Mouse (Mus musculus) cerebellum, adult 9-11 months (tissue): ENCODE results near the gene Rad51b.

Experiments used
- DNase-seq: peaks from one replicate; pipeline ENCODE4 v3.0.0; 2022

The Rad51b gene

DNA sequence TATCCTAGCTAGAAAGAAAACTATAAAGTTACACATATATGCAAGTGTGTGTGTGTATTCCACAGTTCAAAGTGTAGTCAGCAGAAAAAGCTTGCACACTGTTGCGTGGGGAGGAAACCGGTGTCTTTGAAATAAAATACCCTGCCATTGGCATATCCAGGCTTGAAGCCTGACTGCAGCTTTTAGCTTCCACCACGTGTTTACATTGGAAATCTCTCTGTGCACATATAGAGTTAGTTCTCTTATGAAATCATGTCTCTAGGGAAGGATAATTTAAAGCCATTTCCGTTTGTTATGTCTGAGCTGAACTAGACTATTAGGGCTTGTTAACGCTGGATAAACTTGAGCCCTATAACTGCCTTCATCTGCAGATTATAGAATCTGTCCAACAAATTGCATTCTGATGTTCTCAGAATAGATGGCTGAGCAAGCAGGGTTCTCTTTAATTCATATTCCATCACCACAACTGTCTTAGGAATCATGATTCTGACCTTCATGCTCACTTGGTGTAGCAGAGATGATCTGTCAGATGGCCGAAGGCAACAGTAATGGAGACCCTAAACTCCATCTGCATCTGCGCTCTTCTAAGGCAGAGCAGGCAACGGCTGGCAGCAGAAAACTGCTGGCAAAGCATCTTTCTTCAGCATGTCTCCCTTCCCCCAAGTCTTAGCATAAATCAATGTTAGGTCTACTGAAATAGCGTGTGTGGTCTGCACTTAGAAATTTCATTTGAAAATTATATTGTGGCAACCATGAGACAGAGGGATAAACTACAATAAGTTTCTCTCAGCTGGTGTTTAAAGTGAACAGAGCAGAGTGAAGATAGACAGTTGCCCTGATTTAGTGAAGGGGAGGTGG is 410.7 kb downstream of the Rad51b start:
- DNase-seq: no peak

DNA sequence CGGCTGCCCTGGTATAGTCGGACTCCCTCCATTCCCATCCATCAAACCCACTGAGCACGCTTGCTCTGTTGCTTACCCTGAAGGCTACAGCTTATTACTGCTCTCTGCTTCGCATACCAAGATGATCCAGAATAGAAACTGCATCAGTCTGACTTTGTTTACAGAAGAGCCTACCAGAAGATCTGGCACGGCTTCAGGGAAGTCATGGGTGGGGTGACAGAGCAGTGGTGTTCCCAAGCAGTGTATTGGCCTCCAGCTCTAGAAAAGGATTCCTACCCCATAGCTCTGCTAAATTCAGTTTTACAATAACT is 411.3 kb downstream of the Rad51b start:
- no peak for DNase-seq

DNA sequence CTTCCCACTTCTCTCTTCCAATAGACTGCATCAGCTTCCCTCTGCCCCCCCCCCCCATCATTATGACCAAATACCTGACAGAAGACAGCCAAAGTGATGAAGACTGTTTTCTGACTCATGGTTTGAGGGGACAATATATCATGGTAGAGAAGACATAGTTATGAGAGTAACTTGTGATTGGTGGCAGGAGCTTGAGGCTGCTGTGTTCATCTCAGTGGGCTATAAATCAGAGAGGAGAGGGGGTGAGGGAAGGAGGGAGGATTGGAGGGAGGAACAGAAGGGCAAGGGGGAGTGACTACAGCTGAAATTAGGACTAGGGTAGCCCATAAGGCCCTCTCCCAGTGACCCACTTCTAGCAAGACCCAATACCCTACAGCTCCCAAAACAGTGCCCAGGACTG is 416.2 kb downstream of the Rad51b start:
- no peak for DNase-seq

DNA sequence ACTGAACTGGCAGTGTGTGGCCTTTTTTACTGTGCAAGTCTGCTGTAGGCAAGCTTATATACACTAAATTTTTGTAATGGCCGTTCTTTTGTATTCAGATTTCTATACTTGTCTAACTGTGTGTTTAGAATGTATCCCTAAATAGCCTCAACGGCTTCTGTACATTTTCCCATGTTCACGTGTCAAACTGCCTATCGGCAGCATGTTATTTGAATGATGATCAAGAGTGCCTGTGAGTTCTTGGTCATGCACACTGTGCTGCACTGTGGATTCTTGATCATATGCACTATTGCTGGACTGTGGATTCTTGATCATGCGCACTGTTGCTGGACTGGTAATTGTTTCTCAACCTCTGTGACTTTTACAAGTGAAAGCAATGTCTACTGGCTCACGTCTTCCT is 417.4 kb downstream of the Rad51b start:
- no peak for DNase-seq

DNA sequence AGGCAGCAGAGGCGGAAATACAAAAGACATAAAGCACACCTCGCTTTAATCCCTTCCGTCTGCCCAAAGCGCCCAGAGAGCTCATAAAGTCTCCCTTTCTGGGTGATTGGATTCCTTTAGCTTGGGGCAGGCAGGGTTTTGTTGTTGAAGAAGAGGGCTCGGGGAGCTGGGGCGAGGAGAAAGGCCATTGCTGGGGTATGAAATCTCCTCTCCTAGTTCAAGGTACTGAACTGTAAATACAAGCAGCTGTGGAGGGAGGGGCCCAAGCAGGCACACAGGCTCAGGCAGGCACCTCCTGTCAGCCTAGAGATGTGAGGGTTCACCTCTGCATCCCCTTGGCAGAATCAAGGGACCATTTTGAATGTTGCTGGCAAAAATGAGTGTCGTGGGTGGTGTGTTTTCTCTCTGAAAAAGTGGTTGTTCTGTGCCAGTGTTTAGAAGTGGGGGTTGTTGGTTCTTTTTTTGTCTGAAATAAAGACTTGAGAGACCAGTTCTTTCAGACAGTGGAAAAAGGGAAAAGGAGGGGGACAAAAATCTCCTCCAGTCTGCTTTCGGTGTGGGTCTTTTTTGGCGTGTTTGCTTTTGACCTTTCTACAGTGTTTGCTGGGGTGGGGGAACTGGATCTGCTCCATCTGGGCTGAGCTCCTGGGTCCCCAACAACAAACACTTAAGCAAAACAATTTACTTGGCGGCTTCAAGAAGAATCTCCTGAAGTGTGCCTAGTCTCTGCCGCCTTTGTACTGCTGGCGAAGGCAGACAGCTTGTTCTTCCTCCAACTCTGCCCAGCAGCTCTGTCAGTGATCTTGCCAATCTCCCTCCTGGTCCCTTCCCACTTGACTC is 418.6 kb downstream of the Rad51b start:
- no peak for DNase-seq

DNA sequence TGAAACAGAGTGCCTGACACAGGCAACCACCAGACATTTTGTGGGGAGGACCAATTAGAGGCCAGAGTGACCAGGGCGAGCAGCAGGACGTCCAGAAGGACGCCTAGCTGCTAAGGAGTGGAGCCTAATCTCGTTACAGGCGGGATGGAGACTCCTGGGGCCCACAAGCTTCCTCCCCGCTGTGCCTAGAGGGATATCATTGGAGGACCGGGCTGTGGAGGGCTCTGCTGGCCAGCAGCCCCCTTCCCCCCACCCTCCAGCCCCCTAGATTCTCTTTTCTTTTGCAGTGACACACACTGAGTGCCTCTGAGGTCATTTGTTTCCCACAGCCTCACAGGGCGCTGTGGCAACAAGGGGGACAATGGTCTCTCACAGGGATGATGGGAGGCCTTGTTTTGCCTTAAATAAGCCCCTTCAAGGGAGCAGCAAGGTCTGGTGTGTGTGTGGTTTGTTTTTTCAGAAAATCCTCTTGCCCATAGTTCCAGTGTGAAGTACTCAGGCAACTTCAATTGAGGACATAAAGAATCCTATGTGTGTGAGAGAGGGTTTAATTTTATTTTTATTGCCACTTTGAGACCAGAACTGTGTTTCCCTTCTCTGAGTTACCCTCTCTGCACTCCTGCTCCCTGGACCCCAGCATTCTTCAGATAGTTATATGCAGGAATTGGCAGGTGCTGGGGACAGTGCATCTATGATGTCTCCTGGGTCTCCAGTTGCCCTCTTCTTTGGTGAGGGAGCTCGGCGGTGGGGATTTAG is 422.2 kb downstream of the Rad51b start:
- DNase-seq: no peak

DNA sequence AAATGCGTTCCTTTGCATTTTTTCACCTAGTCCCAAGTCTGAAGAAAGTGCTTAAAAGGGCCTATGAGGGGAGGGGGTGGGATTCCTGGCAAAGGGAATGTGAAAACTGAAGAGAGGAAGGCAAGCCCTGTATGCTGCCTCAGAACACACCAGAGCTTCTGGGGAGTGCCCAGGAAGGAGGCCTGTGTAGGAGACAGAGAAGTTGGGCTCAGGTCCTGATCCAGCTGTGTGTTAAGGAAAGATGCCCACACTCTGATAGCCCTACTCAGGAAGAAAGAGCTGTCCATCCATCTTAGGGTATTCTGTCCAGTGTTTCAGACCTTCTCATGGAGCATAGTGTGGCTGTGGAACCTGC is 422.7 kb downstream of the Rad51b start:
- DNase-seq: no peak

DNA sequence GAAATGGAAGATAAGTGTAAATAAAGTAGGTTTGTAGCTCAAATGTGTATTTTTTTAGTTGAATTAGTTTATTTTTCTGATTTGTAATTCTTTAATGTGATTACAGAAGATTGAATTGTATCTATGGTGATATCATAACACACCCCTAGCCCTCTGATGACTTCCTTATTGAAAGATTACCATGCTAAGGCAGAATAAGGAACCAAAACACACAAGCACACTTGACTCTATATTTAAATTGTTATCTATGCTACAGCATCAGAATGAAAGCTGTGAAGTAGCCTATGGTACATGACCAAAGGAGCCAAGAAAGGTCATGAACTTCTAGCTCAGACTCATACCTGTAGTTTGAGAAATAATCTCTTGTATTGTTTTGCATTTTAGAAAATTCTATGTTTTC is 427.8 kb downstream of the Rad51b start:
- no peak for DNase-seq

DNA sequence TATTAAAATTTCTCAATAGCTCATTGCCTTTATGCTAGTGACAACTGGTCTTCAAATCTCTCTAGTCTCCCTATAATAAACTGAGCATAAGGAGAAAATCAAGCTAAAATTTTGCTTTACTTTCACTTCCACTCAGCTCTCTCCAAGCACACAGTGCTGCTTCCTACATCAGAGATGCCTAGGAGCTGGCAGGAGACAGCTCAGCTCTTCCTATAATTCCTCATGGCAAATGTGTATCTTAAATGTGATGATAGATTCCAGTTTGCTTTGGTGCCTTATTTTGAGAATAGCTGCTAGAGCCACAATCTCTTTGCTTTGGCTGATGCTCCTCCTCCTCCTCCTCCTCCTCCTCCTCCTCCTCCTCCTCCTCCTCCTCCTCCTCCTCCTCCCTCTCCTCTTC is 428.6 kb downstream of the Rad51b start:
- DNase-seq: no peak

DNA sequence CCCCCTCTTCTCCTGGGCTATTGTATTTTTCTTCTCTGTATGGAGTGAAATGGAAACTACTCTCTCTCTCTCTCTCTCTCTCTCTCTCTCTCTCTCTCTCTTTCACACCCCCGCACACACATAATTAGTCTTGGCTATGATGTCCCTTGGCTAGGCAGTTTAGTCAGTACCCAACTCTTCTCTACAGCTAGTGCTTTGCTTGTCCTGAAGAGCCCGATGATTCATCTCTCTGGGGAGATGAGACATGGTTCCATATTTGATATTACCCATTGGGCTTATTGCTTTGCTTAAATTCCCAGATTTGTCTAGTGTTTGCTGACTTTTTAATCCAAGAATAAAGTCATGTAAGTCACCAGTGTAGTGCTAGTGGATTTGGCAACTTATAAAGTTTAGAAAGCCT is 429.0 kb downstream of the Rad51b start:
- no peak for DNase-seq

DNA sequence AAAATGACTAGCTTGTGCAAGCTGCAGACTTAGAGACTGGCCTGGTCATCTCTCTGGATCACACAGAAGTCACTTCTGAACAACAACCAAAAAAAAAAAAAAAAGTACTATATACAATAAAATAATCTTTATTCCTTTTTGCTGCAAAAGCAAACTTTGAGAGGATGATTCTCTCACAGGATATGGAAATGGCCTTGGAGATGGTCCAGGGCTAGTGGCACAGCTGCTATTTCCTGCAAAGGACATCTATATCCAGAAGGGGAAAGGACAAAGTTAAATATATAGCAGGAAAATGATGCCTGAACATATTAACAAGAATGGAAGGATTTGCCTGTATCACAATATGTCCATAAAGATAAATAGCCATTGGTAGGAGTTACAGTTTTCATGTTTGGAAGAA is 429.9 kb downstream of the Rad51b start:
- DNase-seq: no peak

DNA sequence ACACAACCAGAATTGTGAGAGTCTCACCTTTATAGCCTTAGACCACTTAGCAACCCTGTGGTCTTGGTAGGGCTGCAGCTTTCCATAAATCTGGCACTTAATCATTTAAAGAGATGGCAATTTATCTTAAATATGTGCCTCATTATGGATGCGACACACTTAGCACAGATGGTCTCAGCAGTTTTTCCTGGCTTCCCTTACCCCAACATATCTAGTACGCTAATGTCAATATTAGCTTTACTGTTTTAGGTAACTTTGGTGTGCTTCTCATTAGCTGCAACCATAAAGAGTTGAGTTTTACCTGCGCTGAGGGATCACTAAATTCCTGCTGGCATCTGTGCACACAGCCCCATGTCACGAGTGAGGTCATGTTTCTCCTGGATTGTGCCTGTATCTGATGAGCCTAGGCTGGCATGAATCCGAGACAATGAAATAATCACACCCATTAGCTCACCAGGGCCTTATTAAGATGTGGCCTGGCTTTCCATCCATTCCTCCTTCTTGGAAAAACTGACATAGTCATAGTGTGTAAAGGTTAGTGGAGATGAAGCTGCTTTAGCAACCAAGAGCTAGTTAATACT is 432.9 kb downstream of the Rad51b start:
- no peak for DNase-seq

DNA sequence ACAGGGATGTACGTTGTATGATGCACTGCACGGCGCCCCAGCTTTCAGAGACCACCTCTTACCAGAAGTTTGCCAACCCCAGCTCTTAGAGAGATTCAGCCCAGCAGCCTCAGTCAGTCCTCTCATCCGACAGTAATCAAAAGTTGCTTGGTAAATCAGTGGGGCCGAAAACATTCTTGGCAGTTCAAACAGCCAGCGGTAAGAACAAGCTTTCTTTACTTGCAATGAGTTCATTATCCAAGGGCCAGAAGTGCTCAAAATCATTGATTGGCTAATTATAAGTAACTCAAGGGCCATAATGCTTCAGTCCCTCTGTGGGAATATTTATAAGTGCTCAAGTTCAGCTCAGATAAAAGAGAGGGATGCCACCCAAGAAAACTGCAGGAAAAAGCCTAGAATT is 434.8 kb downstream of the Rad51b start:
- no peak for DNase-seq

DNA sequence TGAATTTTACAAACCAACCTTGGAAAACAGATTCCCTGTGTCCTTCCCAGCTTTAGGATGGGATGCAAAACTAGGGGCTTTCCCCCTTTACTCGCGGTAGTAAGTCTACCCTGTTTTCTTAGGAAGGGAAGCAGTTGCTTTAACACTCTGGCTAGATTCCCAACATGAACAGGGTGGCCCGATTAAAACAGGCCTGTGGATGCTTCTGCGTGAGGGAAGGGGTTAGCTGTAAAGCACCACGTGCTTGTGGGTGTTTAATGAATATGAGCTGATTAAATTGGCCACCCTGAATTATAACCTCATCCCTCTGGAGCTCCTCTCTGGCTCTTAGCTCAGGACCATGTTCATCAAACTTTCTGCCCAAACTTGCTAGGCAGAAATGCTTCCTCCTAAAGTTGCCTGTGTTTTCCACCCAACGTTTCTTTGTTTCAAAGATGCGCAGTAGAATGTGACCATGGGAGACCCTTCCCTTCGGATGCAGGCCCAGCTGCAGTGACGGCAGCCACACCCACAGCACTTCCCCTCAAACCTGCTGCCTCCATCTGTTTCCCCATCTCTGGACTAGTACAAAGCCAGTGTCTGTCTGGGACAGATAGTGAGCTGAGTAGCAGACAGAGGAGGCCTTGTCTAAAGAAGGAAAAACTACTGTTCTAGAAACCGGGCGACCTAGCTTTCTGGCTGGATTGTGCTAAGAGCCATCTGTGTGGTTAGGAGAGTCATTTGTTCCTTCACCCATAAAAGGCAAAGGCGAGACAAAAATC is 435.5 kb downstream of the Rad51b start:
- DNase-seq: no peak

DNA sequence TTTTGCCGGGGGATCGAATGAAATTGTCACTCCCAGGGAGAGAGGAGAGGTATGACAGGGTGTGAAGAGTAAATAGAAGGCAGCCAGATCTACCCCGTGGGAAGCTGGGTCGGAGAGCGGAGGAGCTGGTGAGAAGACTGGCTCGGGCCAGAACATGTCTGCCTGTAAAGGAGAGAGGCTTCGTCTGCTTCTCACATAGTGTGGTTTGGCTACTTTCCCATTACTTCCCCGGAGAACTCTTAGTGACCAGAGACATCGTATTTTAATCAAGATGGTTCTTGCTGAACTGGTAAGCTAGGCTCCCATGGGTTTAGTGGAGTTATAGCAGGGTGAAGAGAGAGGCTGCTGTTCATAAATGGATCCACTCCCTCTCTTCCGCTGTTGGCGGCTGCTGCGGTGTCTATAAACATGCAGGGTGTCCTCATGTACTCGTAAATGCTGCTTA is 438.3 kb downstream of the Rad51b start:
- no peak for DNase-seq

DNA sequence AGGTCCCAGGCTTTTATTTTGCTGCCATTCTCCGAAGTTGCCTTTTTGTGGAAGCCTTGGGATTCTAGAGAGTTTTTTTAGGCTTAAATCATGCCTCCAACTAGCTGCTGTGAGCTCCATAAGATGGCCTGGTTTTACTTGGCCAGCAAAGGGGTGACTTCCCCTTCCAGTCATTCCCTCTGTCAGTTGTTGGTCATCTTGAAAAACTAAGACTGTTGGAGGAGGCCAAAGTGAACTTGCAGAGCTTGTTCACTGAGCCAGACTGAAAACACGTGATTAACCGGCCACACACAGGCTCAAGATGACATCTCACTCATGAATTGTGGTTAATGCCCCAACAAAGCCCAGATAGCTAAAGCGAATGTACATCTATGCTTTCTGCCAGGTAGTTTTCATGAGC is 438.8 kb downstream of the Rad51b start:
- DNase-seq: no peak

DNA sequence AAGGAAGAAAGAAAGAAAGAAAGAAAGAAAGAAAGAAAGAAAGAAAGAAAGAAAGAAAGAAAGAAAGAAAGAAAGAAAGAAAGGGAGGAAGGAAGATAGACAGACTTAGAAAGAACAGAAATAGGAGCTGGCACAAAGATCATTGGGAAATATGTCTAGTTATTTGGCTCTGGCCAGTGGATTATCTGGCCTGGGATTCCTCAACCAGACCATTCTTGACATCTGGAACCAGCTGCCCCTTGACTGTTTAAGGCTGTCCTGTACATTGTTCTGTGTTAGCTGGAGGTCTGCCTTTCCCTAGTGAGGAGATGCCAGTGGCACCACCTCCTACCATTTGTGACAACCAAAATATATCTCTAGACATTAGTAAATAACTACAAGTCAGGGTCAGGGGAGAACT is 441.6 kb downstream of the Rad51b start:
- DNase-seq: no peak

DNA sequence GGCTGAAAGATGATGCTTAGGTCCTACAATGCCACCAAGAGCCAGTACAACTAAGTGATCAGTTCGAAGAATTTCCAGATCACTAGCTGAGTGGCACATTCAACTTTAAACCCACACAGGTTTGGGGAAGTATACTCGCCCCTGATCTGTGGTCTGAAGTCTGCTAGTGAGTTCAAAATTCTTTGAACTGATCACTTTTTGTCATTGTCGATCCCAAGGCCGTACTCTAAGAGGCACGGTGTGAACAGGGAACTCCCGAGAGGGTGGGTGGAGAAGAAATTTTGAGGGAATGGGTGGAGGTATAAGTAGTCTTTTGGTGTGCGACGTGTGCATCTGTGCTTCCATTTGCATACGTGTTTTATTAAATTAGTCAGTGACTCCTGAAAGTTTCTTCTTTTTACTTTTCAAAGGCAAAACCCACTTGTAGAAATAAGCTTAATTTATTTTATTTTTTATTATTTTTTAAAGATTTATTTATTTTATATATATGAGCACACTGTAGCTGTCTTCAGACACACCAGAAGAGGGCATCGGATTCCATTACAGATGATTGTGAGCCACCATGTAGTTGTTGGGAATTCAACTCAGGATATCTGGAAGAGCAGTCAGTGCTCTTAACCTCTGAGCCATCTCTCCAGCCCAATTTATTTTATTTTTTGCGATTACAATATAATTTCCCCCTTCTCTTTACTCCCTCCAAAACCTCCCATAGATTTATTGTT is 443.0 kb downstream of the Rad51b start:
- DNase-seq: no peak

DNA sequence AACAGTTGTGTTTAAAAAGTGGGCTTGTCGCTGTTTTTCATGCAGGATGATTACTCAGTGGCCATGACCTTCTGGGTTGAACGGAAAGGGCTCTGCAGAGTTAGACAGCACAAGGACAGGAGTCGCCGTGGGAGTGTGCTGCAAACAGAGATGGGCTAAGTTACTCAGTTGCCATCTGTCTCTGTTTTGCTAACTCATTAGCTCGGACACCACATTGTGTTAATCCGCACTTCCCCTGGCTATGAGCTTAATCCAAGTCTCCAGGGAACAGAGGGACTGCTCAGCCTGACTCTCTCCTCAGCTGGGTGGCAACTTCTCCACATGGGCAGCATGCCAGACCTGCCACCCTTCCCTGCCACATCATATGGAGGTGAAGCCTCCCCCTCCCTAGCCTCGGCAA is 445.1 kb downstream of the Rad51b start:
- no peak for DNase-seq

DNA sequence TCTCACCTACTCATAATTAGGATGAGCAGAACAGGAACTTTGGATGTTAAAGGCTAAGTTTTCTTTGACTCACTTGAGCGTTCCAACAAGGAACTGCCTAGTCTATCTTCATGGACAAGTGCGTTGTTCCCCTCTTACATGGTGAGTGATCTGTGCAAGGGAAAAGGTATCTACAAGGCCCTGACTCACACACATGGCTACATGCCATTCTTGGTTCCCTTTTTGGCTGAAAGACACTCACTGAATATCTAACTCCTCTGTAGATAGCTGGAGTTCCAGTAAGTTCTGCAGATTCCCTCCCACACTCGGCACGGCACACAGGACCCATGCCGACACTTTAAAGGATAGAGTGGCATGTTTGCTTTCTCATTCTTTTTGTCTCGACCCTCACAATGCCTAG is 447.0 kb downstream of the Rad51b start:
- DNase-seq: no peak

DNA sequence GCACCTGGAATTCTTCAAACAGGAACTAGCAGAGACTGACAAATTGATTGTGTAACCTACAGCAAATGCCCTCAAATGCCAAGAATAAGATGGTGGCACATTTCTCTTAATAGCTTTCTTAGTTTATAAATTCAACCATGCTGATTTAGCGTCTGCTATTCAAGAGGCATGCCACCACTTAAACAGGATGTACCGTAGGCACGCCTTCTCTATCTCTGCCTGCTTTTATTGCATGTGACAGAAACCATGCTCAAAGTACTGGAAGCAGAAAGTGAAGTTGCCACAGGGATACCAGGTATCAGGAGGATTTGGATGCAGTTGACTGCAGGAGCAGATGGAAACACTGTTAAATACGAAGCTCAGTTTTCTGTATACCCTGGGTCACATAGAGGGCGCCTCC is 448.1 kb downstream of the Rad51b start:
- no peak for DNase-seq
